Mouse (Mus musculus): ENCODE measurements at regions not wholly inside any gene's neighbourhood (a gene's known extent, or its start where the extent isn't known, plus 50 kb on each side); places are given as distances from the start of the nearest gene placed in this dataset. TPM values are rescaled to one million over a fixed set of nuclear protein-coding genes. Genes with fewer than 3 reads are reported as not detected.
A peak's percentile ranks its signal among the peaks of the same experiment; 100 is the strongest.

- Histone ChIP-seq H3K4me3 (replicated peaks; ENCODE audit: low read depth, low read length) (no peak overlapping the region), H3K36me3 (ENCODE audit: insufficient read depth, low read length) (no peaks in the 10 kb centered on the region), H3K9me3 (replicated peaks; ENCODE audit: low read length) (no peaks in the 10 kb centered on the region), H3K27me3 (ENCODE audit: insufficient read depth, low read length) (no peaks in the 10 kb centered on the region), H3K4me2 (ENCODE audit: low read length) (no peak overlapping the region), H3K9ac (ENCODE audit: low read depth, low read length) (no peak overlapping the region), H3K27ac (no peak overlapping the region), H3K4me1 (replicated peaks; ENCODE audit: insufficient read depth, low read length) (no peaks in the 10 kb centered on the region)
- no peak for TF ChIP-seq CTCF (IDR thresholded peaks at IDR 0.05; ENCODE audit: low read depth)
- WGBS = 95% methylated on average over 4 of the region's 4 CpGs
- DNase-seq (ENCODE audit: low spot score) (no peak), ATAC-seq (replicated peaks; ENCODE audit: low FRiP score, low read depth) (no peak)
These were observed 50.2 kb upstream of the Mkln1 start for GRCm38 (mm10) chr6:31348333-31348732.

MicroRNAs encoded in the stretch of these regions (microRNA counts, 519-probe panel; counts per million panel counts)
- 4,227 counts per million, percentile 76 among the panel's probes with 10 or more counts for microRNA mmu-miR-29a

Small RNA genes in the stretch of these regions (microRNA-seq; reads per million reads assigned to microRNA genes)
- 101 reads per million, percentile 50 among the genes with 10 or more reads in this experiment for gene Mir29a
- not detected for gene Mir29b-1

Data from kidney, postnatal 0 days (tissue).